Mouse (Mus musculus): ENCODE data around the gene Gm44596.

The Gm44596 gene

GRCm38 (mm10) chr6:128381254-128381653 is 6.0 kb downstream of the Gm44596 start:
- DNase-seq: no peak

DNA sequence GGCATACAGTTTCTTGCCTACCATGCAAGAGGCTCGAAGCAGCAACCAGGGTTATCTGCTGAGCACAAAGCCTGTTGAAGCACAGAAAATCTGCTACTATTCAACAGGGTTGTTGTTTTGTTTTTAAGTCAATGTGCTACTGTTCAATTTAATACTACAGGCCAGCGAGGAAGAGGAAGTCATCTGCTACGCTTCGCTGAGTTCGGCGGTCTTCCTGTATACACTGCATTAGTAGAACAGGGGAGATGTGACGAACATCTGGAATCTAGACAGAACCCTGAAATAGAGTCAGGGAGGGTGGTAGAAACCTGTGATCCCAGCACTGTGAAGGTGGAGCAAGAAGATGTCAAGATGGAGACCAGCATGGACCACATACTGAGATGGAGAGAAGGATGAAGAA is 8.4 kb downstream of the Gm44596 start:
- DNase-seq: no peak

DNA sequence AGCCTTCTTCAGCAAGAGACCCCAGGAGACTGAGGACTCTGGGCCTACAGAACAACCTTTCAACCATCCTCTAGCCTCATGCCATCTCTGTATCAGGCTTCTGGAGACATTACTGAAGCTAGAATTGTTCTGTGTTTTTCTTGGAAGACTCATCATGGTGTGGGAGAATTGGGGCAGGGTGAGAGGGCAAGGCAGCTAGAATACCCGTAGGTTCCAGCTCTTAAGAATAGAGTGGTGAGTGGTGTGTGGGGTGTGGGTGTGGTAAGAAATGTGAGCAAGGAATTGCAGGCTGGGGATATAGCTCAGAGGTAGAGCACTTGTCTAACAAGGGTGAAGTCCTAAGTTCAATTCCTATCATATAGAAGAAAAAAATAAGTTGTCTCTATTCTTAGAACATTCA is 9.7 kb downstream of the Gm44596 start:
- DNase-seq: no peak

DNA sequence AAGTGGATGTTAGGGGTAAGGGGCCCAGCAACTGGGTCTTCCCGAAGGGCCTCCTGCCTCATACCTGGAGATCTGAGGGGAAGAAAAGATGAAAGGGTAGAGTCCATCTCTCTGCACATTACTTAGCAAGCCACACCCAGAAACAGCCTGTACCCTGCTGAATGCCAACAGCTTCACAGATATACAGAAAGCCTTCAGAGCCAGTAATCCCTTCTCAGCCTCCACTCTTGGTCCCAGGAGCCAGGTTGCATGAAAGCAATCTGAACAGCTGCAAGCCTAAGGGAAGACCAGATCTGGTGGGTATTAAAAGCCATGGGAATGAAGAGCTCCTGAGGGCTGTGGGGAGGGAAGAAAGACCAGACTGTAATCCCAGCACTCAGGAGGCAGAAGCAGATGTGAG is 13.9 kb downstream of the Gm44596 start:
- no peak for DNase-seq

GRCm38 (mm10) chr6:128390683-128391082 is 15.4 kb downstream of the Gm44596 start:
- no peak for DNase-seq

GRCm38 (mm10) chr6:128397574-128398261 is 22.4 kb downstream of the Gm44596 start:
- DNase-seq: peak; percentile 87

DNA sequence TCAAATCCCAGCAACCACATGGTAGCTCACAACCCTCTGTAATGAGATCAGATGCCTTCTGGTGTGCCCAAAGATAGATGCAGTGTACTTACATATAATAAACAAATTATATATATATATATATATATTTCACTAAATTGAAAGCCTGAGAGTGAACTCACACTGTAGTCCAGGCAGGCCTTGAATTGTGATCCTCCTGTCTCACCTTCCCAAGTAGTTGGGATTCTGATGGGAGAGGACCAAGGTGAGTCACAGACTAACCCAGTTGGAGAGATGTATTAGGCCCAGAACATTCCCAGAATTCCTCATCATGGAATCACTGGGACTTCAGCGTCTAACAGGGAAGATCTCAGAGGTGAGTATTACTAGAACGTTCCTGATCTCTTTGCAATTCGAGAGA is 23.7 kb downstream of the Gm44596 start, which contains the start of gene Nrip2:
Nrip2 (plus strand) TSS at position 301 of the 400 bp plus-strand sequence.
- no peak for DNase-seq

GRCm38 (mm10) chr6:128399421-128400185 is 24.3 kb downstream of the Gm44596 start:
- DNase-seq: peak; percentile 21

DNA sequence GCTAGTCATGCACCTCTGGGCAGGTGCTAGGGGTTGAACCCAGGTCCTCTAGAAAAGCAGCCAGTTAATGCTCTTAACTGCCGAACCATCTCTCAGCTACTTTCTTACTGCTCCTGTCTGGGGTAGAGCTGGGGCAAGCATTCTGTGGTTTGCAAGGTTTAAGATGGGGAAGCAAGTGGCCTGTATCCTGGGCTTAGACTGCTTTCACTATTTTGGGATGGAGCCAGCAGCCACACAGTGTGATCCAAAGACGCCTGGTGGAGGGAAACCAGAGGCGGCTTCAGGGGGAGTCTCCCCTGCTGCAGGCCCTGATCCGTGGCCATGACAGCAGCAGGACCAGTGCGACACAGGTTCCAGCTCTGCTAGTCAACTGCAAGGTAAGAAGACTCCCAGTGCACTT is 29.4 kb downstream of the Gm44596 start:
- DNase-seq: no peak

- peak; percentile 59 for DNase-seq
Measured at GRCm38 (mm10) chr6:128408544-128409125, 33.3 kb downstream of the Gm44596 start.

DNA sequence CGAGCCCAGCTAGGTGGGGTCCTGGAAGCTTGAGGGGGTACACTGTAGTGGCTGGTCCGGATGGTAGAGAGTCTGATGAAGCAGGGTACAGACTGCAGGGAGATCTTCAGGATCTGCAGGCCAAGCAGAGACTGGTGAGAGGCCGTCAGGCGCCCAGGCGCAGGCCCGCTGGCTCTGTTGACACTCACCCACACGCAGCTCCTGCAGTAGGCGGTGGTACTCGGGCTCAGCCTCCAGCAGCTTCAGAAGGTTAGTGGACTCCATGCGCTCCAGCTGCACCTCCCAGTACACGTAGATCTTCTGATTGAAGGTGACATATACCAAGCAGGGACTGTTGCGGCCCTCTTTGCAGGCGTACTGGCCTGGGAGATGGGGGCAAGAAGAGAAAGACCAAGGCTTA is 35.0 kb downstream of the Gm44596 start:
- DNase-seq: no peak

- DNase-seq: peak; percentile 86
Measured at GRCm38 (mm10) chr6:128411115-128411514, 35.8 kb downstream of the Gm44596 start.

DNA sequence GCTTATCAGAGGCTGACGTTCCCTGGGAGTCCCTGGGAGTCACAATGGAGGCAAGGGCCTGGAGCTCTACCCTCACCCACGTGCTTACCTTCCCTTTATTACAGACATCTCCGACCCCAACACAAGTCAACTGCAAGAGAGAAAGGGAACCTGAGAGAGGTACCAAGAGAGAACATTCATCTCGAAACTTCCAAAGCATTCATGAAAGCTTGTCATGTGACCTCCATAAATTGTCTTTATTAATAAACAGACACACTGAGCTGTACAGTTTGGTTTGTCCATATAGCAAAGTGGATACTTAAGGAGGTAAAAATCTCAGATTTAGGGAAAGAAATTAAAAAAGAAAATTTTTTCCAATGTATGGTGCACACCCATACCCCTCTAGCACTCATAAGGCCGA is 40.9 kb downstream of the Gm44596 start:
- DNase-seq: no peak

DNA sequence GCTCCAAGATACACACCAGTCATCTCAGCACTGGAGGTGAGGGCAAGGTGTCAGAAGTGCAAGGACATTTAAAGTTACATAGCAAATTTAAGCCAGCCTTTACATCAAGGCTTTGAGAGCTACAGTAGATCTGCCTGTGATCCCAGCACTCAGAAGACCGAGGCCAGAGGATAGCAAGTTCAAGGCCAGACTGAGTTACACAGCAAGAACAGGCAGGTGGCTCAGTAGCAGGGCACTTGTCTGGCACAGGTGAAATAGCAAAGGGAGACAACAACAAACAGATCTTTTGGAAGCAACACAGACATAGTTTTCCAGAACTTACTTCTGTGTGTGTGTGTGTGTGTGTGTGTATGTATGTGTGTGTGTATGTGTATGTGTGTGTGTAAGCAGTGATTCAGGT is 42.8 kb downstream of the Gm44596 start:
- DNase-seq: no peak

- no peak for DNase-seq
Measured at GRCm38 (mm10) chr6:128421036-128421435, 45.7 kb downstream of the Gm44596 start.

DNA sequence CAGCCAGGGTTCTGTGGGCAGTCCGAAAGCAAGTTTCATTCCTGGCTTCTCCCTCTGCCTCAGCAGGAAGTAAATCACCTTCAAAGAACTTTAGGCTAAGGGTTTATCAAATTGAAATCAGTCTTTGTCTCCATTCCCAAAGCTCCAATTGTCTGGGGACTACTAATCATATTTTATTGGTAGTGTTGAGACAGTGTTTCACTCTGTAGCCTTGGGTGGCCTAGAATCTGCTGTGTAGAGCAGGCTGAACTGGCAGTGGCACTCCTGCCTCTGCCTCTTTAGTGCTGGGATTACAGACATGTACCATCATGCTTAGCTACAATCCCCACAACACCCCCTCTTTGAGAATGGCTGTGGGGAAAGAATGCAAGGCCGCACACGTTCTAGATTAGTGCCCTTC is 46.2 kb downstream of the Gm44596 start:
- DNase-seq: no peak

GRCm38 (mm10) chr6:128423496-128424268 is 48.4 kb downstream of the Gm44596 start:
- no peak for DNase-seq

DNA sequence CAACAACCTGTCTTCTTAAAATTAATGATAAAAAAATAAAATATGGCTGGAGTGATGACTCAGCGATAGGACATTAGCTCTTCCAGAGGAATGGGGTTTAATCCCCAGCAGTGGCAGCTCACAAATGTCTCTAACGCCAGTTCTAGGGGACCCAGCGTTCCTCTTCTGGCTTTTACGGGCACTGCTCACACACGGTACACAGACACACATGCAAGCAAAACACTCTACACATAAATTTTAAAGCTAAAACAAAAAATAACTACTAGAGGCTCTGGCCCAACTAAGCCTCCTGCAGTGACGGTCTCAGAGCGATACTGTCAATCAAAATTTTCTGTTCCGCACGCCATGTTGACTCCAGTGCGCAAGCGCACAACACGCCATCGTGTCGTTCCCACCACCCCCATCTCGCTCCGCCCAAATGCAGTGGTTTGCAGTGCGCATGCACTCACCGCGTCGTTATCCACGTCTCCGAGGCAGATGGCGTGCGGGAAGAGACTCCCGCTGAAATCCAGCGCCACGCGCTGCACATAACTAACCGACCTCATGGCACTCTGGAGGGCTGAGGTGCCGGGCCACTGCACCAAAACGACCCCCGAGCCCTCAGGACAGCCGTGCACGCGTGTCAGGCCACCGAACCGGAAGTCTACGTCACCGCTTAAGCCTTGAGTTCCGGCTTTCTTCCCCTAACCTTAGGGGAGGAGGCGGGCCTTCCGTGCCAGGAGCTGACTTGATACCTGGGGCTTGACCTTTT is 49.1 kb downstream of the Gm44596 start, which contains the start of gene Itfg2:
Itfg2 (minus strand) TSS at position 663 of the 751 bp plus-strand sequence.
- peak; percentile 98 for DNase-seq

DNA sequence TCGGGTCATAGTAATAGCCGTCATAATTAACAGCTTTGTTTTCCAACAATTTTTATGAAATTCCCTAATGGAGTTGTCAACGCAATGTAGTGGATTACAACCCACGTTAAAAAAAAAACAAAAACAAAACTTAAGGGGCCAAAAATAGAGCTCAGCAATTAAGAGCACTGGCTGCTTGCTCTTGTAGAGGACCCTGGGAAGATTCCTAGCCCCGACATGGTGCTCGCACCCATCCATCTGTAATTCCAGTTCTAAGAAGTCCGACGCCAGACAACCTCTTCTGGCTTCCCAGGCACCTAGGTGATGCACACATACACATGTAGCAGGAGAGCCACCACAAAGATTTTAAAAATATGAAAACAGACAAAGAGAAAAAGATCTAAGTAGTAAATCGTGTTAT is 49.7 kb downstream of the Gm44596 start:
- no peak for DNase-seq

DNA sequence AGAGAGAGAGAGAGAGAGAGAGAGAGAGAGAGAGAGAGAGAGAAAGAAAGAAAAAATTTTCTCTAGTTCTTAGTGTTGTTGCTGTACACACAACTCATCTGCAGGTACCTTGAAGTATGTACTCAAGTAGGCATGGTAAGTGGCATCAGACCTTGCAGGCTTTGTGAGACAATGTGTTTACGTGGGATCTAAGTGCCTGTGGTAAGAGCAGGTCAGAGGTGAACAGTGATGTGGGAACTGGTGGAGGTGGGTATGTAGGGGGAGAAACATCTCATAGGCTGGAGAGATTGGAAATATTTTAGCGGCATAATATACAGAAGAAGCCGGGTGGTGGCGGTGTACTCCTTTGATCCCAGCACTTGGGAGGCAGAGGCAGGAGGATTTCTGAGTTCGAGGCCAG is 52.3 kb downstream of the Gm44596 start:
- no peak for DNase-seq

GRCm38 (mm10) chr6:128429300-128429699 is 54.0 kb downstream of the Gm44596 start:
- DNase-seq: no peak

DNA sequence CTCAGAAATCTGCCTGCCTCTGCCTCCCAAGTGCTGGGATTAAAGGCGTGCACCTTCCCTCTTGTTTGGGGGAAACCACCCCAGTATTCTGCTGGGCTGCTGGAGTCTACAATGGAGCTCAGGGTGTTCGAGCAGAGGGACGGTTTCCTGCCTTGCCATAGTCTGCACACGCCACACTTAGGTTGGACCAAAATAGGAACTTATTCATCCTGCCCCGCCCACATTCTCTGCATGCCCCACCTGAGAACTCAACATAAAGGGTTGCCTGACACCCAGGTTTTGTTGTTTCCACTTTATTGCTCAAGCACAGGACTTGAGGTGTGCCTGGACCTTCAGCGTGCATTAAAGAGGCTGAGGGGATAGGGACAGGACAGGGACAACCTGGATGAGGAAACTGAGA is 54.5 kb downstream of the Gm44596 start:
- no peak for DNase-seq
